Mouse (Mus musculus) small intestine, adult 2 months (tissue): ENCODE measurements around the gene Map2k2.

Experiments
- CTCF ChIP-seq: fragments of 200-500 bp; IDR thresholded peaks from 2 replicates; pipeline ENCODE4 v1.5.1; 2012; ENCODE audit warnings: low read depth, mild to moderate bottlenecking, control low read depth, inconsistent platforms, low read length, moderate library complexity, mixed read lengths; ENCODE audit not compliant: insufficient replicate concordance, insufficient read length; ENCODE audit errors: extremely low read depth
- POLR2A ChIP-seq: fragments of 200-500 bp; IDR thresholded peaks from 2 replicates; pipeline ENCODE4 v1.6.1; 2012; ENCODE audit warnings: low read depth, mild to moderate bottlenecking, control low read depth, inconsistent platforms, low read length, moderate library complexity

- TF ChIP-seq CTCF: no peak
- no peak for TF ChIP-seq POLR2A
Measured at GRCm38 (mm10) chr10:81139529-81139846, 33.8 kb downstream of the Map2k2 start.
